Mouse (Mus musculus): ENCODE data around the gene Camk1.
"Not testable (repeated sequence)": the region's sequence is repeated elsewhere in the genome, so short reads cannot be mapped to it uniquely, and the experiment has no call there.

Gene Camk1

DNA sequence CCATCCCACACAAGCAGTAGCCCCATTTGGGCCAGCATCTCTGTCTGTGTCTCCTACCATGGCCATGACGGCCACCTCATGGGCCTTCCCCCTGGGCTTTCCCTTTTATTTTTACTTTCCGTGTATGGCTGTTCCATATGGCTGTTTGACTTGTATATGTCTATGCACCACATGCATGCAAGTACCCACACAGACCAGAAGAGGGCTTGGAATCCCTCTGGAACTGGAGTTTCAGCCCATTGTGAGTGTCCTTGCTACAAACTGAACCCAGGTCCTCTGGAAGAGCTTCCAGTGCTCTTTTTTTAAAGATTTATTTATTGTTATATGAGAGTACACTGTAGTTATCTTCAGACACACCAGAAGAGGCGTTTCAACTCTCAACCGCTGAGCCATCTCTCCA, 17.7 kb upstream of the Camk1 start:
- DNase-seq (ENCODE audit: low read depth, low spot score), result no peak

- DNase-seq (ENCODE audit: low read depth, low spot score), result no peak
Measured at GRCm38 (mm10) chr6:113353696-113354095, 9.9 kb upstream of the Camk1 start.

GRCm38 (mm10) chr6:113352820-113353219, 9.0 kb upstream of the Camk1 start:
- DNase-seq (ENCODE audit: low read depth, low spot score), result no peak

DNA sequence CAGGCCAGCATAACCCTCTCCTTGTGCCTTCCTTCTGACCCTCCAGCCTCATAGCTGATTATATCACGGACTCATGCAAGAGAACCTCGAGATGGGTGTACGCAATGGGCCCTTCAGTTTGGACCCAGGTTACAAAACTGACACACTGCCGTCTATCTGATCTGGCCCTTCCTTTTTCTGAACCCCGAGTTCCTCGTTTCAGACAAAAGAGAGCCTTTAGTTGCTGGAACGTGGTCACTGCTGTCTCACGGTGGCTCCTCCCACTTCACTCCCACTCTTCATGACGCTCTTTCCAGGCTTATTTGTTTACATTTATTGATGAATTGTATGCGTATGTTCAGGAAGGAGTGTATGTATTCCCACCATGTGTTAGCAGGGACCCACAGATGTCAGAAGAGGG, 7.9 kb upstream of the Camk1 start:
- DNase-seq (ENCODE audit: low read depth, low spot score), result no peak

DNA sequence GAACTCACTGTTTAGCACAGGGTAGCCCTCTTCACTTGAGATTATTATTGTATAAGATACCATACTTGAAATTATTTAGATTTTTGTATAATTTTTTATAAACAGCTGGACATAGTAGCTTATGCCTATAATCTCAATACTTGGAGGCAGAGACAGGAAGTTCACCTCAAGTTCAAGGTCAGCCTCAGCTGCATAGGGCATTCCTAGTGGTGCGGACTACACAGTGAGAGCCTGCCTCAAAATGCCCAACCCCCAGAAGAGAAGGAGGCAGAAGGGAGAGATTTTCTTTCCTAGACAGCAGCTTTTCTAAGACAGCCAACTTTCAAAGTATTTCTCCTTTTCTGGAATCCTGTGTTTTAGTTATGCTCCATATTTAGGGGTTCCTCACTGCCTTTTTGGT, 7.4 kb upstream of the Camk1 start:
- no peak for DNase-seq (ENCODE audit: low read depth, low spot score)

- DNase-seq (ENCODE audit: low read depth, low spot score), result no peak
Measured at GRCm38 (mm10) chr6:113350538-113350937, 6.8 kb upstream of the Camk1 start.

DNA sequence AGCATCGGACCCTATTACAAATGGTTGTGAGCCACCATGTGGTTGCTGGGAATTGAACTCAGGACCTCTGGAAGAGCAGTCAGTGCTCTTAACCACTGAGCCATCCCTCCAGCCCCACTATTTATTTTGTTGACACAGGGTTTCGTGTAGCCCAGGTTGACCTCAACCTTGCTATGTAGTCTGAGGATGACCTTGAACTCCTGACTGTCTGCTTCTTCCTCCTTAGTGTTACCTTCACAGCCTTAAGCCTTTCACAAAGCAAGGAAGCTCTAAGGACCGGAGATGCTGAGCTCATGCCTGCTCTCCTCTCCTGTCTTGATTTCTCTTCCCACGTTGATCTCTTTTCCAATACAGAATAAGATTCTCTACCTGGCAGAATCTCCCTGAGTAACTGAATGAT, 3.1 kb upstream of the Camk1 start:
- no peak for DNase-seq (ENCODE audit: low read depth, low spot score)

DNA sequence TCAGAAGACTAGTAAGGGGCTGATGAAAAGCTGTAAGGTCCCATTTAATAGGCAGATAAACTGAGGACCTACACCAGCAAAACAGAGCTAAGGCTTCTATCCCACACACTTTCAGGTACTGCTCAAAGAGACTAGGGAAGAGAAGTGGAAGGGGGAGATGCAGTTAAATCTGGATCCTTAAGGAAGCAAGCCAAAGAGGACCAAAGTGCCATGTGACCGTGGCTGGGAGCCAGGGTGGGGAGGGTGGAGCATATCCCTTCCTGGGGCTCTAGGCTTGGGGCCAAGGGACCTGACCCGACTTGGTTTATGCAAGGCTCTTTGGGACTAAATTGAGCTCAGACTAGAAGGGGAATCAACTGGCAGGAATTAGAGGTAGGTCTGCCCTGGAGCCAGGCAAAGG, 537 bp upstream of the Camk1 start:
- DNase-seq (ENCODE audit: low read depth, low spot score), result peak; percentile 78

- no peak for DNase-seq (ENCODE audit: low read depth, low spot score)
Measured at GRCm38 (mm10) chr6:113342297-113342696, 1.5 kb downstream of the Camk1 start.

DNA sequence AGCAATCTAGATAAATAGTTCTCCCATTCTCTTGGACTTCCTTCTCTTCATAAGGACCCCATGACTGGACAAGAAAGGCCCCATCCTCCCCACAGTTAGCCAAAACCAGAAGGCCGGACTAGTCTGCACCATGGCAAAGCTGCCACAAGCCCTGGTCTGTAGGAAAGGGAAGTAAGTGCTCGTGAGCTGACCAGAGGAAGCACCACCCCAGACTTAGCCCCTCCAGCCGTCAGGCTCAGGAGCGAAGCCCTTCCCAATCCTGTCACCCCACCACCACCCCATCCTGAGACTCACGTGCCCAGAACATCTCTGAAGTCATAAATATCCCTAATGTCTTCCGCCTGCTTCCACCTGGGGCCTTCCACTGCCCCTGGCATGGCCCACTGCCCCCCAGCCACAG, 2.2 kb downstream of the Camk1 start:
- DNase-seq (ENCODE audit: low read depth, low spot score), result no peak

DNA sequence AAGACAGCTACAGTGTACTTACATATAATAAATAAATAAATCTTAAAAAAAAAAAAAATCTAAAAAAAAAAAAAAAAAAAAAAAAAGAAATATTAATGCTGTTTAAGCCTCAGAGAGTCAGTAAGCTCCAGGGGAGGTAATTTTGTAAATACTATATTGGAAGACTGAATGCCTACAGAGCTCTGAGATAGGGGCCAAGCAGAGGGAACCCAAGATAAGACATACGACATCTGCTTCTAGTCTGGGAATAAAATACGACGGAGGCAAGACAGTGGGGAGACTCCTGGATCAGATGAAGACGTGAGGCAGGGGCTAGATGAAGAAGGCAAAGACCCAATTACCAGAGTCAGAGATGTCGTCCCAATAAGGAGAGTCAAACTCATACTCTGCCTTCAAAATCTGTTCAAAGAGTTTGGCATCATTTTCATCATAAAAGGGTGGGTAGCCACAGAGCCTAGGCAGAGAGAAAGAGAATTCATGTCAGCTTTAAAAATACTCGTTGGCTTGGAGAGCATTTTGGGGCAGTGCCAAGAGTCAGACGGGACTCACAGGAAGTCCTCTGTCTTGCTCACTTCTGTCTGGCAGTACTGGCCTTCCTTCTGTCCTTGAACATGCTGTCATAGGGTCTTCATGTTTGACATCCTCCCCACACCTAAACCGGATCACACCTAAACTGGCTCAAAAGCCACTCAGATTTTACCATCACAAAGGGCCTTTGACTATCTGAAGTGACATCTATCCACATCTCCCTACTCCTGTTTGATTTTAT, 6.7 kb downstream of the Camk1 start:
- DNase-seq (ENCODE audit: low read depth, low spot score), result no peak

DNA sequence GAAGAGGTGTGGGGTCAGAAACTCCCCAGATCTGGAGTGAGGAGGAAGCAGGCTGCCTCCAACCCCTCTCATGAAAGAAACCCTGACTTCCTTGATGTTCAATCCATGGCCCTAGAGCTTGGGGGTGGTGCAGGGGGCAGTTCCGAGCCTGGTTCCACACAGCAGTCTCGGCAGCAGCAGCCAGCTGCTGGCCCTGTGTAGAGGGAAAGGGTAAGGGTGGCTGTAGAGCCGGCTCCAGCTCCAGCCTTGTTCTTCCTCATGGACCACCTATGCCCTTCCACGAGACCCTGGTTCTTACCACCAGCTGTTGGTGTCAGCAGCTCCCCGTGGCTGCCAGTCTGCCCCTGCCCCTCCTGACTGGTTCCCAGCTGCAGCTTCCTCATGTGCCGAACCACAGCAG, 9.6 kb downstream of the Camk1 start:
- DNase-seq (ENCODE audit: low read depth, low spot score), result no peak

- no peak for DNase-seq (ENCODE audit: low read depth, low spot score)
Measured at GRCm38 (mm10) chr6:113333137-113333950, 10.4 kb downstream of the Camk1 start.

DNA sequence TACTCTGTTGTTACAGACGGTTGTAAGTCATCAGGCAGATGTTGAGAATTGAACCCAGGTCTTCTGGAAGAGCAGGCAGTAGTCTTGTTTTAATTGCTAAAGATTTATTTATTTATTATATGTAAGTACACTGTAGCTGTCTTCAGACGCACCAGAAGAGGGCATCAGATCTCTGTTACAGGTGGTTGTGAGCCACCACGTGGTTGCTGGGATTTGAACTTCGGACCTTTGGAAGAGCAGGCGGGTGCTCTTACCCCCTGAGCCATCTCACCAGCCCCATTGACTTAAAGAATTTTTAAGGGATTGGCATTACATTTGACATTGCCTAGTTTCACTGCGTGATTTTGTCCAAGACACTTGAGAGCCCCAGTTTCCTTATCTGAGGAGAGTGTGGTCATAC, 11.1 kb downstream of the Camk1 start:
- DNase-seq (ENCODE audit: low read depth, low spot score), result not testable (repeated sequence)

- DNase-seq (ENCODE audit: low read depth, low spot score), result no peak
Measured at GRCm38 (mm10) chr6:113331721-113332120, 12.1 kb downstream of the Camk1 start.

GRCm38 (mm10) chr6:113330547-113330946, 13.2 kb downstream of the Camk1 start:
- no peak for DNase-seq (ENCODE audit: low read depth, low spot score)

DNA sequence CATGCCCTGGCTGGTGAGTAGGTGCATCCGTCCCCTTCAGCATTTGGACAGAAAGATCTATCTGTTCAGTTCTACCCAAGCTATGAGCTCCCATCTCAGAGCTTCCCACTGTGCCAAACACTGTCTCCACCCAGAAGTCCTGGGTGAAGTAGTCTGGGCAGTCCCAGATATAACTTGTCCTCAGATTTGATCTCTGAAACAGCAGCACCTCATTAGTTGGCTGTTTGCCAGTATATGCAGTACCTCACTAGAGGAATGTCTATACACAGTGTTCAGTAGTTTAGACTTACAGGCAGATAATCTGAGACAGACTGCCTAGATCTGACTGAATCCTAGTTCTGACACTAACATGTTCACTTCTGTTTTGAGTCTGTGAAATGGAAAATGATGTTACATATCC, 14.4 kb downstream of the Camk1 start:
- no peak for DNase-seq (ENCODE audit: low read depth, low spot score)

GRCm38 (mm10) chr6:113326533-113327315, 17.1 kb downstream of the Camk1 start, which contains the start of gene Ogg1:
TSS of gene Ogg1 (plus strand) at chr6:113326972.
- DNase-seq (ENCODE audit: low read depth, low spot score), result peak; percentile 99

GRCm38 (mm10) chr6:113315972-113316371, 27.8 kb downstream of the Camk1 start:
- no peak for DNase-seq (ENCODE audit: low read depth, low spot score)

- DNase-seq (ENCODE audit: low read depth, low spot score), result no peak
Measured at GRCm38 (mm10) chr6:113308141-113308540, 35.6 kb downstream of the Camk1 start.

- DNase-seq (ENCODE audit: low read depth, low spot score), result peak; percentile 31
Measured at GRCm38 (mm10) chr6:113307481-113308121, 36.2 kb downstream of the Camk1 start.

DNA sequence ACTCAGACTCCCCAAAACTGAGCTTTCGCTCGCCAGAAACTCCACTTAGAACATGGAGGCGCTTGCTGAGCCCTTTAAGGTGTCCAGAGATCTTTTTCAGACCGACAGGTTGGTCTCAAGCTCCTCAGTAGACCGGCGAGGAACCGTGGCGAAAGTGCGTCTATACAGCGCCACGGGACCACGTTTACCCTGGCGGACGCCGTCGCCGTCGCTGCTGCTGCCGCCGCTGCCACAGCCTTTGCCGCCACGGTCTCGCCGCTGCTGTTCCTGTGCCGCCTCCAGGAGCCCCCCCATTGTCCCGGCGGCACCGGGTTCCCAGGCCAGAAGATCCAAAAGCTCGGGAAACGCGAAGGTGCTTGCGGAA, 36.8 kb downstream of the Camk1 start, which contains the start of gene Brpf1:
Gene Brpf1, plus strand, starts transcription at position 152 of the 364 bp plus-strand sequence.
- DNase-seq (ENCODE audit: low read depth, low spot score), result no peak

Measured in skeletal muscle tissue, adult 2 months (tissue).